Mouse (Mus musculus): ENCODE data around the gene Pxylp1.

- TF ChIP-seq CTCF (IDR thresholded peaks at IDR 0.05; ENCODE audit: low read depth, low read length): no peak
- no peak for TF ChIP-seq POLR2A (IDR thresholded peaks at IDR 0.05; ENCODE audit: borderline replicate concordance, low read depth, low read length)
These were observed 110.4 kb downstream of the Pxylp1 start for GRCm38 (mm10) chr9:96782062-96782461.

Measured in bone marrow macrophage, adult 2 months (primary cell).